Mouse (Mus musculus): ENCODE measurements at regions not wholly inside any gene's neighbourhood (a gene's known extent, or its start where the extent isn't known, plus 50 kb on each side); places are given as distances from the start of the nearest gene placed in this dataset.
A peak's percentile ranks its signal among the peaks of the same experiment; 100 is the strongest.

DNA sequence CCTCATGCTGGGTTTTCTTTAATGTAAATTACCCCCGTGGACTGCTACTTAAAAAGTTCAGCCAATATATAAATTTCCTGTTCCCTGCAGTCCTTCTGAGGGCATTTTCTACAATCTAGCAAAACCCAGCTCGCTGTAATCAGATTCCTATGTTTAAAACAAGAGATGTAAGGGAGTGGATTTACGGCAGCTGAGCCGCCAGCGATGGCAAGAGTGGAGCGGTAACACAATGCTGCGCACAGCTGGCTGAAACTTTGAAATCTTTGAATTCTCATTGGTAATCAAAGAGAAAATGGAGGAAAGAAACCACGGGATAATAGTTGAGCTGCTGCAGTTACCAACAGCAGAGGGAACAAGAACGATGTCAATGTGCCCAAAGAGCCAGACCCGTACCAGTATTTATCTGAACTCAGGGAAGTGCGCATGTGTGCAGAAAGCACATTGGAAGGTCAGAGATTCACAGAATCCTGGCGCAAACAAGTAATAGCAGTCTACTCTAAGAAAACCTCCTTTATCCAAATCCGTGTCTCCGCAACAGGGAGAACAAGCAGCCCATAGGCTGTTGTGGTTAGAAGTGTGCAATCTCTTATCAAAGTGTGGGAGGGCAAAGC lies 376.4 kb downstream of the Ostf1 start:
- DNase-seq (ENCODE audit: low spot score): peak; percentile 44
- H3K4me3 ChIP-seq (ENCODE audit: low read depth, low read length): no peak overlapping the region
- no peaks in the 10 kb centered on the region for H3K9me3 ChIP-seq (ENCODE audit: control insufficient read depth, low read length)
- no peaks in the 10 kb centered on the region for H3K27me3 ChIP-seq (ENCODE audit: control insufficient read depth, insufficient read depth, low read length)
- ATAC-seq (ENCODE audit: insufficient number of reproducible peaks, low FRiP score, low TSS enrichment, low read depth): no peak
- H3K9ac ChIP-seq (ENCODE audit: low read length): 0 out of 2 replicates have a peak overlapping the region, but pooled peaks have one; percentile 17
- no peak overlapping the region for H3K27ac ChIP-seq (replicated peaks; ENCODE audit: low read depth, low read length)
- H3K4me2 ChIP-seq (ENCODE audit: low read depth, severe bottlenecking): no peak overlapping the region
- no peaks in the 10 kb centered on the region for H3K4me1 ChIP-seq (ENCODE audit: control insufficient read depth, insufficient read depth, low read length)
- H3K36me3 ChIP-seq (ENCODE audit: control insufficient read depth, insufficient read depth, low read length): no peaks in the 10 kb centered on the region
- 72% methylated on average over 14 of the region's 14 CpGs for WGBS

- no peak for ATAC-seq (ENCODE audit: insufficient number of reproducible peaks, low FRiP score, low TSS enrichment, low read depth)
- WGBS: 91% methylated on average over 4 of the region's 4 CpGs
These were observed 378.3 kb downstream of the Ostf1 start for GRCm38 (mm10) chr19:18253333-18253732.

More at GRCm38 (mm10) chr19:18253333-18253732, 378.3 kb downstream of the Ostf1 start:
- no peak overlapping the region for H3K4me3 ChIP-seq (ENCODE audit: low read depth, low read length)
- H3K4me1 ChIP-seq (ENCODE audit: control insufficient read depth, insufficient read depth, low read length): no peaks in the 10 kb centered on the region
- no peak overlapping the region for H3K4me2 ChIP-seq (ENCODE audit: low read depth, severe bottlenecking)
- no peak overlapping the region for H3K27ac ChIP-seq (replicated peaks; ENCODE audit: low read depth, low read length)
- no peaks in the 10 kb centered on the region for H3K9me3 ChIP-seq (ENCODE audit: control insufficient read depth, low read length)
- no peak overlapping the region for H3K9ac ChIP-seq (ENCODE audit: low read length)
- DNase-seq (ENCODE audit: low spot score): no peak
- H3K36me3 ChIP-seq (ENCODE audit: control insufficient read depth, insufficient read depth, low read length): no peaks in the 10 kb centered on the region
- H3K27me3 ChIP-seq (ENCODE audit: control insufficient read depth, insufficient read depth, low read length): no peaks in the 10 kb centered on the region
